Mouse (Mus musculus): ENCODE measurements at regions not wholly inside any gene's neighbourhood (a gene's known extent, or its start where the extent isn't known, plus 50 kb on each side); places are given as distances from the start of the nearest gene placed in this dataset.

DNA sequence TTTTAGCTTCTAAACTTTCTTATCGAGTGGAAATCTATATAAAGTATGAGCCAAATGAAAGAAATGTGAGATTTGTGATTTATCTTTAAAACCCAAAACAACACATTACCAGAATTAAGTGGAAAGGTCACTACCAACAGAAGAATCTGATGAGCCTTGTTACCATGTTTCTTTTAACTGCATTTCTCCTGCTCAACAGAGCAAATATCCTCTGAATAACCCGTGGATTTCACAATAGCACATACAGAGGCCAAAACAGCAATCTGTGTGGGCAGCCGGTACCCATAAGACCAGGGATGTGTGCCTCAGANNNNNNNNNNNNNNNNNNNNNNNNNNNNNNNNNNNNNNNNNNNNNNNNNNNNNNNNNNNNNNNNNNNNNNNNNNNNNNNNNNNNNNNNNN is 85.3 kb downstream of the 4930444P10Rik start:
- in situ Hi-C loops (cut with MboI, MseI): no loop called here

- in situ Hi-C loops (cut with MboI, MseI): no loop called here
Measured at GRCm38 (mm10) chr1:16006888-16007287, 86.2 kb downstream of the 4930444P10Rik start.

DNA sequence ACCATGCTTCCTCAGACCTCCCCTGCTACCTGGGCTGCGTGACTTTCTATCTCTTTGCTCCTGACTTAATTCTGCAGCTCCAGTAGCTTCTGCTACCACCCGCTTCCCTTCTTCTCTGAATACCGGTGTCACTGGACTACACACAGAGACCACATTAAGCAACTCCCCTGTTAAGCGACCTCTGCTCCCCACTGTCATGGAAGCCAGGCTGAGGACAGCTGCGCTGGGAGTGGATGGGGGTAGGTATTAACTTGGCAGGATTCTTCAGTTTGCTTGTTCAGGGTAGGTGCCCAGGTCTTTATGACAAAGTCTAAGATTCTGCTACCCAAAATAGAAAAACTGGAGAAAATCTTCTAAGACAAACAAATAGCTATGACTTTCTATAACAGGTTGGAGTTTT is 96.0 kb downstream of the 4930444P10Rik start:
- in situ Hi-C loops (cut with MboI, MseI): no loop called here

DNA sequence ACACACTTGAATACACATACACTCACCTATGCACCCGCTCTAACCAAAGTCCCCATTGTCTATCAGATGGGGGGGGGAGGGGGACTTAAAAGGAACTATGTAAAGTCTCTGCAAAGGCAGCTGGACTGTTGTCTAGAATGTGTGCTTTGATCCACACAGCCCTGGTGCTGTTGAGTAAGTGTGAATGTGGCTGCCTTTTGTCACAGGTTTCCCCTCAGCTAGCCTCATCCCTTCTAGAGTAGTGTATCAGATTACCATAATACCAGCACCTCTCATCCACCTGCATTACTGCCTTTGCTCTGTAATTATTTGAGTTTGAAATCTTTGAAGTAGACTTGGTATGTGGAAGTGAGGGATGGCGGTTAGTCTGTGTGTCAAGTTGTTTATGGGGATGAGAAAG is 96.8 kb downstream of the 4930444P10Rik start:
- in situ Hi-C loops (cut with MboI, MseI): no loop called here

- in situ Hi-C loops (cut with MboI, MseI): no loop called here
Measured at GRCm38 (mm10) chr1:15993561-15994410, 99.3 kb downstream of the 4930444P10Rik start.

DNA sequence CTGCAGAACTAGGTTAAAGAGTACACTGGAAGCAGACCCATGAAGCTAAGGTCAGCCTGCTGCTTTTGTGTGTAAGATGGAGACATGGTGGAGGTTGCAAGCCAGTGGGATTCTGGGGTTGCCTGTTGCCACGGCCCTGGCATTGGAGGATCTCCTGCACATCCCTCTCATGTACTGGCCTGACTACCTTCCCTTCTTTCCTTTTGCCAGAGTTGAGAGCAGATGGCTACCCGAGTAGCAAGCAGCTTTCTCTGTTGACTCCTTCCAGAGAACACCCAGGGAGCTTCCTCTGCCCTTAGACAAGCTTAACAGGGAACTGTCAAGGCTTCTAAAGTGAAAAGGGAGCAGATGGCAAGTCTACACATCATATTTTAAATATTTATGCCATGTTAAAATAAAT is 102.1 kb downstream of the 4930444P10Rik start:
- in situ Hi-C loops (cut with MboI, MseI): no loop called here

- in situ Hi-C loops (cut with MboI, MseI): loop anchor here in 1 of 2 experiments (10.0 kb wide), 1 partner anchor 1809 kb away; no protein-coding TSS in a partner anchor
Measured at GRCm38 (mm10) chr1:15985579-15985978, 107.5 kb downstream of the 4930444P10Rik start.

DNA sequence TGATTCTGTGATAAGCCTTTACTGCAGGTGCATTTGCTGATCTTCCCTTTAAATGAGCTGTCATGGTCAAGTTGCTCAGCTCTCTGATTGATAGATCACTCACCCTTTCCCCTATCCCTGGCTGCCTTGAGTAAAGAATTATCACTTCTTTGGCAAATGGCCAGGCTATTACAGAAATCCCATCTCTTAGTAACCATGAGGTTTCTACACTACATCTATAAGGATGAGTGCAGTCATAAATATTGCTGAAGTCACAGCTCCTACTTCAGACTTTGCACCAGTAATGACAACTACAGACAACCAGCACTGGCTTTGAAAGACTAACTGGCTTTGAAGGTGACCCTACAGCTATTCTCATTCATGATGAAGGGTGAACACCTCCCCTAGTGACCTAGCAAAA is 113.8 kb downstream of the 4930444P10Rik start:
- in situ Hi-C loops (cut with MboI, MseI): no loop called here

- in situ Hi-C loops (cut with MboI, MseI): loop anchor here in 1 of 2 experiments (25.0 kb wide), 1 partner anchor 103 kb away; no protein-coding TSS in a partner anchor
Measured at GRCm38 (mm10) chr1:15959578-15959977, 133.5 kb downstream of the 4930444P10Rik start.

GRCm38 (mm10) chr1:15958661-15959060 is 134.5 kb downstream of the 4930444P10Rik start:
- in situ Hi-C loops (cut with MboI, MseI): loop anchor here in 1 of 2 experiments (25.0 kb wide), 1 partner anchor 104 kb away; no protein-coding TSS in a partner anchor

GRCm38 (mm10) chr1:15943662-15944061 is 149.5 kb downstream of the 4930444P10Rik start:
- in situ Hi-C loops (cut with MboI, MseI): no loop called here

DNA sequence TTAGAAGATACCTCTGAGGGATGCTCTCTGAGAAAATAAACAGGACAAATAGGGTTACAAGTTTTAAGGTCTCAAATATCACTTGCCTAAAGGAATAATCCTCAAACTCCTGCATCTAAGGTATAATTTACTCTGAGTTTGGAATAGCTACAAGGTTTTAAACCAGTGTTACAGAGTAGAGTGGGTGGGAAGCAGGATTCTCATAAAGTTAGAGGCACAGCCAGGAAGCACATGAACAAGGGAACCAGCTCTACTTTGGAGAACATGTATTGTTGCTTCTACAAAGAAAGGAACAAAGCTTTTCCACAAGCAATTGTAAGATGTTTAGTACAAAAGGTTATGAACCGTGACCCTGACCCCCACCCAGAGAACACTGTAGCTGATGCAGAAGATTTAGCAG is 150.1 kb downstream of the 4930444P10Rik start:
- in situ Hi-C loops (cut with MboI, MseI): no loop called here

Measured in T-helper 17 cell (primary cell).